Mouse (Mus musculus) heart, embryonic 14.5 days (tissue): ENCODE results near the gene Cux2. TPM values are rescaled to one million over a fixed set of nuclear protein-coding genes. Genes with fewer than 3 reads are reported as not detected.

Experiments used
- ATAC-seq: fragments of 200-750 bp; cut with Nextera tagmentation; 2 replicates; pipeline ENCODE4 v1.8.0; 2017; ENCODE audit warnings: low read depth, moderate TSS enrichment; ENCODE audit not compliant: insufficient number of reproducible peaks, insufficient read depth, low FRiP score
- H3K27ac ChIP-seq, 2 experiments: fragments of 200-500 bp in 1 of 2; fragments of 300-500 bp in 1 of 2; sonication (generic) in 1 of 2; replicated peaks in 1 of 2; 2 replicates each; pipeline ENCODE4 v1.5.1; 2012 to 2014; ENCODE audit warnings: low read depth in 2 of 2, low read length in 2 of 2, control low read depth in 1 of 2, mild to moderate bottlenecking in 1 of 2, mixed read lengths in 1 of 2; ENCODE audit not compliant: control insufficient read depth in 1 of 2, insufficient read depth in 1 of 2
- H3K27me3 ChIP-seq: fragments of 300-500 bp; sonication (generic); 2 replicates; pipeline ENCODE4 v1.6.1; 2014; ENCODE audit warnings: mild to moderate bottlenecking, low read length, control low read depth; ENCODE audit not compliant: control insufficient read depth, insufficient read depth
- H3K36me3 ChIP-seq: fragments of 300-500 bp; sonication (generic); 2 replicates; pipeline ENCODE4 v1.6.1; 2014; ENCODE audit warnings: mild to moderate bottlenecking, control low read depth, low read length, mixed read lengths; ENCODE audit not compliant: control insufficient read depth, insufficient read depth
- H3K4me1 ChIP-seq, 2 experiments: fragments of 200-500 bp in 1 of 2; fragments of 300-500 bp in 1 of 2; sonication (generic) in 1 of 2; 2 replicates each; pipeline ENCODE4 v1.6.1; 2012 to 2014; ENCODE audit warnings: low read length in 2 of 2, control low read depth in 1 of 2, mixed read lengths in 1 of 2; ENCODE audit not compliant: control insufficient read depth in 2 of 2, insufficient read depth in 2 of 2
- H3K4me2 ChIP-seq: fragments of 300-500 bp; sonication (generic); 2 replicates; pipeline ENCODE4 v1.6.1; 2014; ENCODE audit warnings: mild to moderate bottlenecking, low read length
- H3K4me3 ChIP-seq, 2 experiments: fragments of 200-500 bp in 1 of 2; fragments of 300-500 bp in 1 of 2; sonication (generic) in 1 of 2; 2 replicates each; pipeline ENCODE4 v1.5.1; 2012 to 2014; ENCODE audit warnings: low read length in 2 of 2, mild to moderate bottlenecking in 2 of 2, control low read depth in 1 of 2, low read depth in 1 of 2, moderate library complexity in 1 of 2; ENCODE audit not compliant: control insufficient read depth in 1 of 2, insufficient read depth in 1 of 2
- H3K9ac ChIP-seq: fragments of 300-500 bp; sonication (generic); 2 replicates; pipeline ENCODE4 v1.6.1; 2014; ENCODE audit warnings: mild to moderate bottlenecking, low read length
- H3K9me3 ChIP-seq: fragments of 300-500 bp; sonication (generic); 2 replicates; pipeline ENCODE4 v1.6.1; 2016; ENCODE audit warnings: low read length, control low read depth; ENCODE audit not compliant: control insufficient read depth
- WGBS: fragments of 180-500 bp; shearing (Covaris S2); extraction: QIAGEN DNeasy Blood & Tissue Kit; methylation state at CpG from one replicate; pipeline ENCODE4 v1.1.7; 2014; 5-methylcytosine and 5-hydroxymethylcytosine counted together
- microRNA-seq: library from miRNA; unstranded; fragments of <30 nt; microRNA quantifications from one replicate; pipeline ENCODE4, GENCODE M21; 2016
- polyA plus RNA-seq: library from polyadenylated mRNA; unstranded; fragments of >200 nt; fragmentation: Nextera tagmentation; extraction: Ambion mirVana; gene quantifications from 2 replicates; pipeline ENCODE4 v1.2.1, GENCODE M21; 2014

Cux2 gene
- polyA plus RNA-seq, 1 experiment from 2014 or later: 7.9 TPM

DNA sequence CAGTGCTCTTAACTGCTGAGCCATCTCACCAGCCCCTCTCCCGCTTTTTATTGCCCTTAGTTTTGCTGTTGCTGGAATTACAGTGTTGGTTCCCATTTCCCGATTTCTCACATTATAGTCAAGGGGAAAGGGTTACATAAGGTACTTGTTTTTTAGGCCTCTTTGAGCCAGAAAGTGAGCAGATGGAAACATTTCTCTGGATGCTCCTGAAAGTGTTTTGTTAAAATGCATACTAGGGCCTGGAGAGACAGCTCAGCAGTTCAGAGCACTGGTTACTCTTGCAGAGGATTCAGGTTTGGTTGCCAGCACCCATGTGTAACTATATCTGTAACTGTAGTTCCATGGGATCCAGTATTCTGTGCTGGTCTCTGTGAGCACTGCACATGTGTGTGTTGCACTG lies 241.7 kb downstream of the Cux2 start:
- 96% methylated on average over 2 of the region's 2 CpGs for WGBS
- Histone ChIP-seq H3K9ac (no peak overlapping the region), H3K36me3 (peaks cover 75% of the 10 kb centered on the region), H3K4me2 (no peak overlapping the region), H3K9me3 (no peaks in the 10 kb centered on the region), H3K27me3 (no peaks in the 10 kb centered on the region), H3K4me1 (peaks cover 15 to 30% of the 10 kb centered on the region in 2 experiments), H3K4me3 (no peak overlapping the region), H3K27ac (no peak overlapping the region)
- ATAC-seq: no peak

DNA sequence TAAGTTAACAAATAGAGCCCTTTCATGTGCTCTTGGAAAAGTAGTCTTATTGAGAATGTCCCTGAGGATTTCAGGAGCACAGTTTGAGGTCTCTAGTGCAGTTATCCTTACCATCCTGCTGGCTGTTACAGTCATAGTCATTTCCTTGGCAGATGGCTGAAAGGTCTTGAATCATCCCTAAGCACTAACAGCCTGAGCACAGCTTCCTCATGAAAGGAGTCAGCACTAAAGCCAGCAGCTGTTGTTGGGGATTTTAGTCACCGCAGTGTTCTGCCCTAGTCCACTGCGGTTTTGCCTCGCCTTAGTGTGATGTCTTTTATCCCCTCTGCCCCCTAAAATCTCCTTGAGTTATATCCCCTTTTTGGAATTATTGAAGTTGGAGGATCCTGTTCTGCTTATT lies 242.7 kb downstream of the Cux2 start:
- Histone ChIP-seq H3K27ac (peak overlapping the region; percentile 34 to 35; a peak in 3 of 4 replicates), H3K4me1 (peaks cover 15 to 30% of the 10 kb centered on the region in 2 experiments), H3K4me2 (no peak overlapping the region), H3K36me3 (peaks cover 75% of the 10 kb centered on the region), H3K27me3 (no peaks in the 10 kb centered on the region), H3K9ac (no peak overlapping the region), H3K4me3 (no peak overlapping the region), H3K9me3 (no peaks in the 10 kb centered on the region)
- ATAC-seq: no peak
- 90% methylated on average over 3 of the region's 3 CpGs for WGBS

Small RNA genes lying within 50 kb of the gene (microRNA-seq; reads per million reads assigned to microRNA genes)
- gene Mir7031: 1.7 reads per million

Other genes with a start within 250 kb of the Cux2 start
- gene Sh2b3, start 212.5 kb downstream of the Cux2 start, polyA plus RNA-seq: 16.5 and 18.1 TPM in 2 replicates
- gene Pheta1, start 201.1 kb downstream of the Cux2 start, polyA plus RNA-seq: 10.8 and 11.5 TPM in 2 replicates
- gene Myl2, start 50.8 kb upstream of the Cux2 start, polyA plus RNA-seq: 10,198 and 10,957 TPM in 2 replicates
- 0.85 TPM in 1 of 2 replicates, not detected in the other for gene Ccdc63, start 90.7 kb upstream of the Cux2 start, polyA plus RNA-seq
- gene Ppp1cc, start 108.2 kb upstream of the Cux2 start, polyA plus RNA-seq: 229 and 248 TPM in 2 replicates
- 1.2 and 1.6 TPM in 2 replicates for gene Hvcn1, start 156.7 kb upstream of the Cux2 start, polyA plus RNA-seq
- gene Tctn1, start 214.4 kb upstream of the Cux2 start, polyA plus RNA-seq: 3.4 and 3.7 TPM in 2 replicates
- gene Pptc7, start 234.3 kb upstream of the Cux2 start, polyA plus RNA-seq: 13.0 and 16.3 TPM in 2 replicates